Mouse (Mus musculus) cerebellum, adult (tissue): Measurements from ENCODE around the gene Dusp13.

Experiments used
- ATAC-seq: cut with Nextera tagmentation; 2 replicates; pipeline ENCODE4 v1.9.2; 2017; ENCODE audit warnings: mild to moderate bottlenecking, moderate library complexity, mixed read lengths; ENCODE audit not compliant: insufficient number of reproducible peaks, low FRiP score, low TSS enrichment

Dusp13 gene

GRCm38 (mm10) chr14:21748142-21748870 is 2.7 kb downstream of the Dusp13 start:
- ATAC-seq = no peak

- no peak for ATAC-seq
Observed at GRCm38 (mm10) chr14:21747436-21748141, 3.4 kb downstream of the Dusp13 start.

DNA sequence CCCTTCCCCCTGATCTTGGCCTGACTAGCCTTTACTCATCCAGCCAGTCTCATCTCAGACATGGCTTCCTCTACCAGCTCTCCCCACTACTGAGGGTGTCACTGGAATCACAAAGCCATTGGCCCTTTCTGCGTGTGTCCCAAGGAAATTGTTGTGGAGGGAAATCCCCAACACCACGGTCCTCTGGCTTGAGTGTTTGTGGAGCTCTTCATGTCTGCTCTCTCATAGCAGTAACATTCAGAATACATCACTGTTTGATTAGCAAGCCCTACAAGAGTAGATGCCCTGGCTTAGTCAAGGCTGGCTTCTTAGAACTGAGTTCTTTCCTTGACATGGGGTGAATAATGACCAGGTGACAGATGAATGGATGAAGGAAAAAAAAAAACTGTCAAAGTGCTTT is 4.1 kb downstream of the Dusp13 start:
- ATAC-seq = no peak

GRCm38 (mm10) chr14:21746251-21746650 is 4.7 kb downstream of the Dusp13 start:
- ATAC-seq = no peak

DNA sequence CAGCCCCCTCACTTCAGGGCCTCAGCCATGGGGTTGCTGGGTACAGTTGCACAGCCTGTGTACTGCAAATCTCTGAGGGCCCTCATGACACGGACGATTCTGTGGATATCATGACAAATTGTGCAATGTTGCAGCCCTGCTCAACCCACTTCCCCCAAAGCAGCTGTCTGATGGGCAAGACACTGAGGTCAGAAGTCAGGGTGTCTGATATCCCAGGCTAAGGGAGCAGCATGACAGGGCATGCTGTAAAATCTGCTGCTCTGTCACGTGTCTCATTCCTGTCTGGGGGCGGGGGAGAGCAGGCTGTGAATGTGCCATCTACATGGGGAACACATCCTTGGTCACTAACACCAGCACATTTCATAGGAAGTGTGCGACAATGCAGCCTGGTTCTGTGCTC is 5.8 kb downstream of the Dusp13 start:
- no peak for ATAC-seq

DNA sequence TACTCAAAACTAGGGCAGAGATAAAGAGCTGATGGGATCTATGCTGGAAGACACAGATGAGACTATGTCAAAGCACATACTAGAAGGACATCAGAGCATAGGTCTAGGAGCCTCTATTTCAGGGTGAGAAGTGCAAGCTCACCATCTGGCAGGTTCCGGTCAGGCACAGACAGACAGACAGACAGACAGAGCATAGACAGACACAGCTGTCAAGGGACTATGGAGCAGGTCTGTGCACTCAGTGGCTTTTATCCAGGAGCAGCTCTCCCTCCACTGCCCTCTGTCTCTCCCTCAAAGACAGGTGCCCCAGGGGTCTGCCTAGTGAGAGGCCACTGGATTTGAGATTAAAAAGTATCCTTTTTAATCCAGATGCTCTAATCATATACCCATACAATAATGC is 6.8 kb downstream of the Dusp13 start:
- ATAC-seq = no peak

DNA sequence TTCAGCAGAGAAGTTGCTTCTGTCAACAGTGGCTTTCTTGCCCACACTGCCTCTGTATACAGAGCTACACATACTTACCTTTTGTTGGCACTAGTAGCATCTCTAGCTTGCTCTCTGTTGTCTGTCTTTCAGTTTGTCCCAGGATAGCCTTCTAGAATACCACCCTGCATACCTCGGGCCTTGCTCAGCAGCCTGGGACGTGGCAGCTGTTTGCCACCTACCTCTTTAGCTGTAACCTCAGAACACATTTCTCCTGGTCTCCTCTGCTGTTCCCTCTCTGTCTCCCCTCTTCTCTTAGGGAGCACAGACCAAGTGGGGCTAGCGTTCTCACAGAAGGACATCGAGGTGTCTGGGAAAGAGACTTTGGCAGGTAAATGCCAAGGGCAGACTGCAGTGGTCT is 8.5 kb downstream of the Dusp13 start:
- ATAC-seq = no peak

DNA sequence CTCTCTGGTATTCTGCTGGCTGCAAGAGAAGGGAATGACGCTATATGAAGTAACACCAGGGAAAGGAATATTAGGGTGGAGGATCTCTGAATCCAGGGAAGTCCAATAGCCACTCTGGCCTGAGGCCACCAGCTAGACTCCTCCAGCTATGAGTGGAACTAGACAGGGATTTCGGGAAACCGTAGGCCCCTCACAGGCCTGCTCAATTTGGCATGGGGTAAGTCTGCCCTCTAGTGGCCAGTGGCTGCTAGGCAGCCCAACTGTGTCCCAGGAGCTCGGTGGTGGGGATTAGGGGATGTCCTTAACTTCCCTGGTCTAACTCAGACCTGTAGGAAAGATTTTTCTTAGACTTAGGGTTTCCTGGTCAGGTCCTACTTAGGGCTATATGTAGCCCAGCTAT is 9.2 kb downstream of the Dusp13 start:
- peak; percentile 80 for ATAC-seq

- ATAC-seq = 0 out of 2 replicates have a peak, but pooled peaks have one; percentile 16
Observed at GRCm38 (mm10) chr14:21741314-21741713, 9.7 kb downstream of the Dusp13 start.

- no peak for ATAC-seq
Observed at GRCm38 (mm10) chr14:21740345-21740744, 10.6 kb downstream of the Dusp13 start.

- ATAC-seq = no peak
Observed at GRCm38 (mm10) chr14:21733131-21733905, 17.7 kb downstream of the Dusp13 start.

DNA sequence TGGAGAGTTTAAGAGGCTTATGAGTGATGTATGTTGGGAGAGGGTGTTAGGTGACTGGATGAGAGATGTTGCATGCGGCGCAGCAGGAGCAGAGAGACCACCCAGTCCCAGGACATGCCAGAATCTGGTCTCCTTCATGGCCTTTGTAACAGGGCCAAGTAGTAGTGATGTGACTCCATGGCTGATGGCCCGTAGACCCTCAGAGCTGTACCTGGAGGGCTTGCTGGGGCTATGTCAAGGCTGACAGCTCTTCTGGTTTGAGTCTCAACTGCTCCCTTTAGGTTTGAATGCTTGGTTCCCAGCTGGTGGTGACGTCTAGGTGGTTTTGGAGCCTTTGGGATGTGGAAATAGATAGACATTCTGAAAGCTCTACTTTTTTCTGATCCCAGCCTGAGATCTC is 21.0 kb downstream of the Dusp13 start:
- ATAC-seq = no peak

- no peak for ATAC-seq
Observed at GRCm38 (mm10) chr14:21729031-21729732, 21.8 kb downstream of the Dusp13 start.

GRCm38 (mm10) chr14:21722021-21722698 is 28.8 kb downstream of the Dusp13 start:
- ATAC-seq = no peak

DNA sequence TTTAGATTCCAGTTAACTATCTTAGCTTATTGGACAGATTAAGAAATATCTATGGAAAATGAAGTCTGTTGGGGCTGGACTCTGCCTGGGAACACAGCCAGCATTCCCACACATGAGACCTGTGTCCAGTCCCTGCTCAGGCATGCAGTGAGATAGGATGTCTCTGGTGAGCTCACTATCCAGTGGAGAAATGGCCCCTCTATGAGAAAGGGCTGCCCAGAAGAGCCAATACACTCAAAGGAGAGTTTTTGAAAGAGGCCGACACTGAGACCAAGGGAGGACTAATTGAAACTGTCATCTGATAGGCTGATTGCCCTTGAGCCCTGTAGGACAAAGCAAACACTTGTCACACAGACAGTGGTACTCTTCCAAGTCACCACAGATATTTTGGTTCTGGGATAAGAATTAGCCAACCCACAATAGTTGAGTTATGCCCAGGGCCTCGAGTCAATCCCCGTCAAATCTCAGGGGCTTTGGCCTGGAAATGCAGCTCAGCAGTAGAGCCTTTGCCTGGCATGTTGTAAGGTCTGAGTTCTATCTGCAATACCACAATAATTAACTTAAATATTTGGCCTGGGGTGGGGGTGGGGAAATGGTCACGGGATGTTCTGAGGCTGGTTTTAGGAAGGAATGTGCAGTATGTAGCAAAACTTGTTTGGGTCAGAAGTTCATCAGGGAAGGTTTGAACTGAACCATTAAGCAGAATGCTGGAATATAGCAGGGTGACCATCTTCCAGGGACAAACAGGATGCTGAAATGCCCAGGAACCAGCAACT is 30.4 kb downstream of the Dusp13 start:
- no peak for ATAC-seq

DNA sequence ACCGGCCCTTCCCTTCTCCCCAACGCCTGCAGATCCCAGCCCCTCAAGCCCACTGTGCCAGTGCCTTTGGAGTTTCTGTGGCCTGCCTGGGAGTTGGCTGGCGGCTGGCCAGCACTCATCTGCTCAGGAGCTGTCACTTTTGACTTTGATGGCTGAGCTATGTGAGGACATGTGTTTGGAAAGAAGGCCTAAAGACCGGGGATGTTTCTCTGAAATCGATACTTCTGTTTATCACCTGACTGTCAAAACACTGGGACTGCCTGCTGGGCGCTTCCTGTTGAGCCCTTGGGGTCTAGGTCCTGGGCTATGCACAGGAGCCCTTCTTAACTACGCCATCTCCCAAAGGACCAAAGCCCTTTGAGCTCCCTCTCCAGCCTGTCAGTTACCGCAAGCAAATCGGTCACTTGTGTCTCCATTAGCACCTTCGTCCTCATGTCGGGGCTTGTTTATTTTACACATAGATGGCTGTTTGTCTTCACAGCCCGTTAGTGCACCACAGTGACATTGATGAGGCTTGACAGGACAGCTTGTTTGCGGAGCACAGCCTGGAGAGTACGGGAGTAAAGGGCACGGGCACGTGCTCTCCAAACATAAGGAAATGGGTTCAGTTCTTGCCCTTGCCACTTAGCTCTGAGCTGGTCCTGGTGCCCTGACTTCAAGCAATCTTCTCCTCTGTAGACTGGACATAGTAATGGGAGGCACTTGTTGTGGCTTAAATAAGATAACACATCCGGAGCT is 31.2 kb downstream of the Dusp13 start:
- no peak for ATAC-seq

- ATAC-seq = no peak
Observed at GRCm38 (mm10) chr14:21714486-21714885, 36.5 kb downstream of the Dusp13 start, which contains the start of gene Dupd1. Gene Dupd1, minus strand, starts transcription at chr14:21714576.

- no peak for ATAC-seq
Observed at GRCm38 (mm10) chr14:21711231-21711630, 39.8 kb downstream of the Dusp13 start.

DNA sequence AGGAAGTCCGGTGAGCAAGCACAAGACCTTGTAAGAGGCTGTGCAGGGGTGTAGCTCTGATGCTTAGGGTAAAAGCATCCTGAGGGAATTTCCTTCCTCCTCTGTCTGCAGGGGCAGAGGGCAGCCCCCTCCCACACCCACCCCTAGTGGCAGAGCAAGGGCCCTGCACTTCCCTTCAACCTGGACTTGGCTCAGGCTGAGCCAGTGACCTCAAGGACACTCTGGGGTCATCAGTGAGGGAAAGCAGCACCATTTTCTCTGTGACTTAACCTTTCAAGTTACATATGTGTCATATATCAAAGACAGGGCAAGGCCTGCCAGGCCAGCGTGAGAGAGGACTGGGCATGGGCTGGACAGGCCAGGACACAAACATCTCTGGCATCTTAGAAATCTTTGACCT is 41.4 kb downstream of the Dusp13 start:
- ATAC-seq = no peak
